Mouse (Mus musculus) megakaryocyte, adult 5-6 weeks (primary cell): Measurements from ENCODE around the gene Tesk2. TPM values are rescaled to one million over a fixed set of nuclear protein-coding genes. Genes with fewer than 3 reads are reported as not detected.

Source experiments
- ATAC-seq: 2 replicates; pipeline ENCODE4 v1.8.0; 2016; ENCODE audit warnings: mild to moderate bottlenecking, inconsistent platforms; ENCODE audit not compliant: poor library complexity, severe bottlenecking
- total RNA-seq, 2 experiments: library from RNA; stranded (forward) in 1 of 2; stranded (reverse) in 1 of 2; fragments of 153-499, 151-499 nt in 1 of 2; fragments of 221-1000, 200-1000 nt in 1 of 2; gene quantifications; 2 replicates each; pipeline versions ENCODE4 v1.2.3 to v1.2.4; 2015 to 2017

Gene Tesk2
- total RNA-seq, 2 experiments from 2014 or later, result 22.8 to 29.1 TPM

- peak; percentile 95 for ATAC-seq
Observed at GRCm38 (mm10) chr4:116787985-116788760, 67.4 kb downstream of the Tesk2 start.

GRCm38 (mm10) chr4:116788956-116789355 lies 68.2 kb downstream of the Tesk2 start:
- ATAC-seq, result peak; percentile 74

- ATAC-seq, result no peak
Observed at GRCm38 (mm10) chr4:116792453-116792852, 71.7 kb downstream of the Tesk2 start.

GRCm38 (mm10) chr4:116794273-116794672 lies 73.5 kb downstream of the Tesk2 start:
- ATAC-seq, result no peak

GRCm38 (mm10) chr4:116796442-116797110 lies 75.8 kb downstream of the Tesk2 start:
- ATAC-seq, result no peak

GRCm38 (mm10) chr4:116799901-116800300 lies 79.2 kb downstream of the Tesk2 start:
- peak; percentile 87 for ATAC-seq

- peak; percentile 97 for ATAC-seq
Observed at GRCm38 (mm10) chr4:116807197-116808129, 86.7 kb downstream of the Tesk2 start, which contains the start of the genes Toe1 and Mutyh. Gene Toe1, minus strand, starts transcription at chr4:116807640. Gene Mutyh, plus strand, starts transcription at chr4:116807723.

GRCm38 (mm10) chr4:116811012-116811411 lies 90.3 kb downstream of the Tesk2 start:
- no peak for ATAC-seq

- no peak for ATAC-seq
Observed at GRCm38 (mm10) chr4:116815276-116815675, 94.5 kb downstream of the Tesk2 start.

- no peak for ATAC-seq
Observed at GRCm38 (mm10) chr4:116817486-116817885, 96.7 kb downstream of the Tesk2 start.

GRCm38 (mm10) chr4:116819968-116820901 lies 99.5 kb downstream of the Tesk2 start:
- ATAC-seq, result no peak

GRCm38 (mm10) chr4:116820902-116821693 lies 100.3 kb downstream of the Tesk2 start:
- peak; percentile 77 for ATAC-seq

GRCm38 (mm10) chr4:116821694-116822016 lies 100.9 kb downstream of the Tesk2 start, which contains the start of gene Hpdl:
Gene Hpdl, minus strand, starts transcription at chr4:116821707.
- ATAC-seq, result no peak

GRCm38 (mm10) chr4:116824541-116825004 lies 103.8 kb downstream of the Tesk2 start:
- peak; percentile 47 for ATAC-seq

- peak; percentile 78 for ATAC-seq
Observed at GRCm38 (mm10) chr4:116827819-116828218, 107.1 kb downstream of the Tesk2 start.

GRCm38 (mm10) chr4:116829364-116830069 lies 108.8 kb downstream of the Tesk2 start:
- ATAC-seq, result no peak

- ATAC-seq, result no peak
Observed at GRCm38 (mm10) chr4:116830070-116830368, 109.3 kb downstream of the Tesk2 start.

GRCm38 (mm10) chr4:116838999-116839398 lies 118.3 kb downstream of the Tesk2 start:
- no peak for ATAC-seq
